Mouse (Mus musculus) limb, embryonic 11.5 days (tissue): ENCODE results near the gene Ubp1. TPM values are rescaled to one million over a fixed set of nuclear protein-coding genes. Genes with fewer than 3 reads are reported as not detected.

Experiments
- ATAC-seq: fragments of 200-750 bp; cut with Nextera tagmentation; 2 replicates; pipeline ENCODE4 v1.8.0; 2017; ENCODE audit warnings: low read depth; ENCODE audit not compliant: insufficient number of reproducible peaks, low FRiP score, low TSS enrichment
- DNase-seq: peaks from one replicate; pipeline ENCODE4 v3.0.0-alpha.2; 2015; ENCODE audit warnings: low spot score
- H3K27ac ChIP-seq: fragments of 300-500 bp; sonication (generic); replicated peaks from 2 replicates; pipeline ENCODE4 v1.5.1; 2014; ENCODE audit warnings: low read depth, mild to moderate bottlenecking, low read length
- H3K27me3 ChIP-seq: fragments of 300-500 bp; sonication (generic); 2 replicates; pipeline ENCODE4 v1.6.1; 2014; ENCODE audit warnings: mild to moderate bottlenecking, low read length, mixed read lengths; ENCODE audit not compliant: control insufficient read depth, insufficient read depth
- H3K36me3 ChIP-seq: fragments of 300-500 bp; sonication (generic); 2 replicates; pipeline ENCODE4 v1.6.1; 2014; ENCODE audit warnings: mild to moderate bottlenecking, low read length, moderate library complexity, mixed read lengths; ENCODE audit not compliant: control insufficient read depth, insufficient read depth
- H3K4me1 ChIP-seq: fragments of 300-500 bp; sonication (generic); 2 replicates; pipeline ENCODE4 v1.6.1; 2014; ENCODE audit warnings: low read length, mixed read lengths; ENCODE audit not compliant: control insufficient read depth, insufficient read depth
- H3K4me2 ChIP-seq: fragments of 300-500 bp; sonication (generic); 2 replicates; pipeline ENCODE4 v1.6.1; 2014; ENCODE audit warnings: low read depth, mild to moderate bottlenecking, moderate library complexity; ENCODE audit not compliant: severe bottlenecking
- H3K4me3 ChIP-seq: fragments of 300-500 bp; sonication (generic); 2 replicates; pipeline ENCODE4 v1.5.1; 2014; ENCODE audit warnings: low read depth, low read length
- H3K9ac ChIP-seq: fragments of 300-500 bp; sonication (generic); 2 replicates; pipeline ENCODE4 v1.6.1; 2014; ENCODE audit warnings: mild to moderate bottlenecking, low read length
- H3K9me3 ChIP-seq: fragments of 300-500 bp; sonication (generic); 2 replicates; pipeline ENCODE4 v1.6.1; 2016; ENCODE audit warnings: low read length; ENCODE audit not compliant: control insufficient read depth
- WGBS: fragments of 180-500 bp; shearing (Covaris S2); extraction: QIAGEN DNeasy Blood & Tissue Kit; methylation state at CpG from one replicate; pipeline ENCODE4 v1.1.7; 2014; 5-methylcytosine and 5-hydroxymethylcytosine counted together
- polyA plus RNA-seq: library from polyadenylated mRNA; unstranded; fragments of >200 nt; fragmentation: Nextera tagmentation; extraction: Ambion mirVana; gene quantifications from 2 replicates; pipeline ENCODE4 v1.2.1, GENCODE M21; 2014

Gene Ubp1
- polyA plus RNA-seq, 1 experiment from 2014 or later = 50.2 TPM

GRCm38 (mm10) chr9:113982451-113982850 is 51.7 kb downstream of the Ubp1 start:
- Histone ChIP-seq H3K4me3 (no peak overlapping the region), H3K27ac (no peak overlapping the region), H3K36me3 (no peaks in the 10 kb centered on the region), H3K9me3 (no peaks in the 10 kb centered on the region), H3K4me1 (no peaks in the 10 kb centered on the region), H3K27me3 (no peaks in the 10 kb centered on the region), H3K9ac (no peak overlapping the region), H3K4me2 (no peak overlapping the region)
- 80% methylated on average over 2 of the region's 2 CpGs for WGBS
- ATAC-seq (no peak), DNase-seq (no peak)

DNA sequence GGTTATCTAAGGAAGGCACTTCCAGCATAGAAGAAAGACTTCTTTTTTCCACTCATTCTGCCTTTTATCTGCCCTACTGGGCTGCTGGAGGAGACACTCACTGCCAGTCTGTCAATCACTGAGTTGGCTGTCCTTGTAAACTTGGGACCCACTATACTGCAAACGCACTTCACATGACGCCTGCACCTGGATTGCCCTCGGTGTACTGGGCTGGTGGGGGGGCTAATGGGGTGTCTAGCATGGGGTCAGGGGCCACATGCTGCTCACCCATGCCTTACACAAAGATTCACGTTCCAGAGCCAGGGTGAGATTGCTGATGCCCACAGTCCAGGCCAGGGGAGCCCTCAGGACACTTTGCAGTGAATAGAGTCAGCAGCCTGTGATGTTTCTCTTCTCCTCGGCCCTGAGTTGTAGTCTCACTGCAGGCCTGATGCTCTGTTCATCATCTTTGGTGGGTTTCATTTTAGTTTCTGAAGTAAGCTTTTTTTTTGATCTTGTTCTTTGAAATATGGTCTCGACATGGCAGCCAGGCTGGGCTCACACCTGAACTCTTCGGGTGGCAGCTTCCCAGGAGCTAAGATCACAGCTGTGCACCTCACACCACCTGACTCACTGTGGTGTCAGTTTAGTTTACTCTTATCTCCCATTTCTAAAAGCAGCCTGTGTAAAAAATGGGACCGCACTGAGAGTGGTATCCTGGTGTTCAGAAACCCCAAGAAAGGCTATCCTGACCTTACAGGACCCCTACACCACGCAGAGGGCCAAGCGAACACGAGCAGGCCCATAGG is 52.3 kb downstream of the Ubp1 start:
- DNase-seq (no peak), ATAC-seq (no peak)
- H3K4me1 ChIP-seq = no peaks in the 10 kb centered on the region
- H3K9ac ChIP-seq = no peak overlapping the region
- 84% methylated on average over 11 of the region's 11 CpGs for WGBS
- H3K9me3 ChIP-seq = no peaks in the 10 kb centered on the region
- no peak overlapping the region for H3K27ac ChIP-seq
- no peak overlapping the region for H3K4me2 ChIP-seq
- H3K27me3 ChIP-seq = no peaks in the 10 kb centered on the region
- no peak overlapping the region for H3K4me3 ChIP-seq
- H3K36me3 ChIP-seq = no peaks in the 10 kb centered on the region

GRCm38 (mm10) chr9:113984946-113985620 is 54.3 kb downstream of the Ubp1 start:
- Histone ChIP-seq H3K9me3 (no peaks in the 10 kb centered on the region), H3K27ac (no peak overlapping the region), H3K9ac (no peak overlapping the region), H3K36me3 (no peaks in the 10 kb centered on the region), H3K27me3 (no peaks in the 10 kb centered on the region), H3K4me1 (no peaks in the 10 kb centered on the region), H3K4me2 (no peak overlapping the region), H3K4me3 (no peak overlapping the region)
- DNase-seq (no peak), ATAC-seq (no peak)
- 84% methylated on average over 13 of the region's 13 CpGs for WGBS

DNA sequence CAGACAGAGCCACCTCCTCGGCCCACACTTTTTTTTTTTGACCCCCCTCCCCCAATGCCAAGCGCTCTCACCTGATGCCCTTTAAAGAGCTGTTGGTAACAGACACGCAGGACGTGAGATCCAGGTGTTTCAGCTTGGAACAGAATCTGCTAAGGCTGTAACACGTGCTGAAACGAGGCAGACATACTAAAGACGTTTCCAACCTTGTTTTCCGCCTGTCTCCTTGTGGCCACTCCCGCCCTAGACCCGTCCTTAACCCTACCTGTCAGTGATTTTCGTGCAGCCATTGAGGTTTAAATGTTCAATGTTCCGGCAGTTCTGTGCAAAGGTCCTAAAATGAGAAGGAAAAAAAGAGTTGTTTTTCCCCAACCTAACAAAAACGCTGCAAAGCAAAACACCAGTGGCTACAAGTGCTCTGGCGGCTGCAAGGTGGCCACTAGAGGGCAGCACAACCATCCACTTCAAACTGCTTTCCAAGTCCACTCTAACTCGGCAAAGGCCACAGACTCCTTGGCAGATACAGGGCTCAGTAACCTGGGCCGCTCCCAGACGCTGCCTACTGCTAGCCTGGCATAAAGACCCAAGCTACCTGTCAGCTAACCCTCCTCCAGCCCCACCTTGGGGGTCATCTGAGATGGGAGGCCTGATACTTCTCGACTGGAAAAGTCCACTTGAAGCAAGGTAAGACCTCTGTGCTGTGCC is 60.0 kb downstream of the Ubp1 start:
- Histone ChIP-seq H3K9ac (no peak overlapping the region), H3K9me3 (no peaks in the 10 kb centered on the region), H3K4me3 (no peak overlapping the region), H3K36me3 (no peaks in the 10 kb centered on the region), H3K27ac (no peak overlapping the region), H3K4me2 (peak overlapping the region; percentile 20; the same call in 1 of the 2 replicates), H3K4me1 (no peaks in the 10 kb centered on the region), H3K27me3 (no peaks in the 10 kb centered on the region)
- 26% methylated on average over 18 of the region's 18 CpGs for WGBS
- DNase-seq (peak; percentile 93), ATAC-seq (peak; percentile 63; the same call in 1 of the 2 replicates)

GRCm38 (mm10) chr9:113992810-113993209 is 62.1 kb downstream of the Ubp1 start:
- Histone ChIP-seq H3K9ac (no peak overlapping the region), H3K27ac (no peak overlapping the region), H3K27me3 (no peaks in the 10 kb centered on the region), H3K4me3 (no peak overlapping the region), H3K36me3 (no peaks in the 10 kb centered on the region), H3K9me3 (no peaks in the 10 kb centered on the region), H3K4me2 (no peak overlapping the region), H3K4me1 (no peaks in the 10 kb centered on the region)
- ATAC-seq (no peak), DNase-seq (no peak)
- WGBS = 93% methylated on average over 7 of the region's 7 CpGs

DNA sequence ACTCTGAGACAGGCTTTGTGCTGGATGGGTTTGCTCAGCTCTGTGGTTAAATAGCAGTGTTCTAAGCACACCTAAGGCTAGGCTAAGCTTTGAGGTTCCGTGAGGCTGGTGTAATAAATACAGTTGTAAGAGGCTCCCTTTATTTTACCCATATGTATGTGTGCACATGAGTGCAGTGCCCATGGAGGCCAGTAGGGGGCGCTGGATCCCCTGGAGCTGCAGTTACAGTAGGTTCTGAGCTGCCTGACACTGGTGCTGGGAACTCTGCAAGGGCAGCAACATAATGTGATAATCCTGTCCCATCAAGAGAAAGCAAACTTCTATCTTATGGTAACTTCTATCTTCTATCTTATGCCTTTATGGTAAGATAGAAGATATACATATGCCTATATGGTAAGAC is 67.6 kb downstream of the Ubp1 start:
- H3K4me1 ChIP-seq = no peaks in the 10 kb centered on the region
- H3K27ac ChIP-seq = no peak overlapping the region
- DNase-seq (no peak), ATAC-seq (no peak)
- peaks cover 3% of the 10 kb centered on the region; the same call in 1 of the 2 replicates for H3K9me3 ChIP-seq
- WGBS = 48% methylated on average over 2 of the region's 2 CpGs
- no peaks in the 10 kb centered on the region; the same call in 1 of the 2 replicates for H3K36me3 ChIP-seq
- H3K4me2 ChIP-seq = no peak overlapping the region
- H3K4me3 ChIP-seq = no peak overlapping the region
- no peaks in the 10 kb centered on the region for H3K27me3 ChIP-seq
- H3K9ac ChIP-seq = no peak overlapping the region

- no peak overlapping the region for H3K4me2 ChIP-seq
- H3K4me1 ChIP-seq = no peaks in the 10 kb centered on the region
- no peak overlapping the region for H3K9ac ChIP-seq
- ATAC-seq (no peak), DNase-seq (no peak)
- H3K27ac ChIP-seq = no peak overlapping the region
- H3K4me3 ChIP-seq = no peak overlapping the region
- 73% methylated on average over 9 of the region's 9 CpGs for WGBS
- H3K27me3 ChIP-seq = no peaks in the 10 kb centered on the region
- H3K9me3 ChIP-seq = no peaks in the 10 kb centered on the region
- H3K36me3 ChIP-seq = no peaks in the 10 kb centered on the region; the same call in 1 of the 2 replicates
Observed at GRCm38 (mm10) chr9:114006801-114007200, 76.1 kb downstream of the Ubp1 start.

- no peaks in the 10 kb centered on the region for H3K4me1 ChIP-seq
- 94% methylated on average over 9 of the region's 9 CpGs for WGBS
Observed at GRCm38 (mm10) chr9:114007850-114008350, 77.2 kb downstream of the Ubp1 start.

More at GRCm38 (mm10) chr9:114007850-114008350, 77.2 kb downstream of the Ubp1 start:
- Histone ChIP-seq H3K27me3 (no peaks in the 10 kb centered on the region), H3K36me3 (no peaks in the 10 kb centered on the region), H3K9me3 (no peaks in the 10 kb centered on the region), H3K4me3 (no peak overlapping the region), H3K27ac (no peak overlapping the region), H3K9ac (no peak overlapping the region), H3K4me2 (no peak overlapping the region)
- no peak for ATAC-seq
- DNase-seq = no peak
